Mouse (Mus musculus) retina, adult 2 months (tissue): ENCODE data around the gene Ptms.

Experiments
- DNase-seq: peaks from one replicate; pipeline ENCODE4 v3.0.0-alpha.2; 2012; ENCODE audit warnings: low read depth, low spot score

Gene Ptms

GRCm38 (mm10) chr6:124930231-124930630, 10.3 kb upstream of the Ptms start:
- no peak for DNase-seq

GRCm38 (mm10) chr6:124925941-124926340, 6.0 kb upstream of the Ptms start:
- DNase-seq = no peak

- no peak for DNase-seq
Observed at GRCm38 (mm10) chr6:124925173-124925793, 5.4 kb upstream of the Ptms start.

- no peak for DNase-seq
Observed at GRCm38 (mm10) chr6:124921539-124921938, 1.6 kb upstream of the Ptms start.

- no peak for DNase-seq
Observed at GRCm38 (mm10) chr6:124920318-124921085, 599 bp upstream of the Ptms start.

- no peak for DNase-seq
Observed at GRCm38 (mm10) chr6:124918890-124919627, 844 bp downstream of the Ptms start.

GRCm38 (mm10) chr6:124918331-124918690, 1.6 kb downstream of the Ptms start:
- DNase-seq = no peak

- DNase-seq = peak; percentile 65
Observed at GRCm38 (mm10) chr6:124917518-124918330, 2.2 kb downstream of the Ptms start.

- DNase-seq = peak; percentile 80
Observed at GRCm38 (mm10) chr6:124916695-124917517, 3.0 kb downstream of the Ptms start.

GRCm38 (mm10) chr6:124915942-124916694, 3.8 kb downstream of the Ptms start:
- no peak for DNase-seq

GRCm38 (mm10) chr6:124915160-124915941, 4.6 kb downstream of the Ptms start:
- DNase-seq = no peak

GRCm38 (mm10) chr6:124914511-124914910, 5.4 kb downstream of the Ptms start:
- no peak for DNase-seq

- no peak for DNase-seq
Observed at GRCm38 (mm10) chr6:124913721-124914285, 6.1 kb downstream of the Ptms start.

- DNase-seq = no peak
Observed at GRCm38 (mm10) chr6:124913214-124913613, 6.7 kb downstream of the Ptms start.

- DNase-seq = no peak
Observed at GRCm38 (mm10) chr6:124911533-124912218, 8.2 kb downstream of the Ptms start, which contains the start of gene Lag3. Gene Lag3, minus strand, starts transcription at chr6:124911705.

- DNase-seq = no peak
Observed at GRCm38 (mm10) chr6:124910032-124910431, 9.9 kb downstream of the Ptms start.

GRCm38 (mm10) chr6:124907767-124908166, 12.1 kb downstream of the Ptms start:
- no peak for DNase-seq
